Mouse (Mus musculus) E14TG2a.4 (cell line): ENCODE measurements at regions not wholly inside any gene's neighbourhood (a gene's known extent, or its start where the extent isn't known, plus 50 kb on each side); places are given as distances from the start of the nearest gene placed in this dataset.

Experiments
- CTCF ChIP-seq: conservative IDR thresholded peaks from 2 replicates; pipeline ENCODE4 v1.5.1; 2014; ENCODE audit warnings: low read length
- NANOG ChIP-seq: IDR thresholded peaks from 2 replicates; pipeline ENCODE4 v1.6.1; 2014; ENCODE audit warnings: borderline replicate concordance, low read length, mixed read lengths

DNA sequence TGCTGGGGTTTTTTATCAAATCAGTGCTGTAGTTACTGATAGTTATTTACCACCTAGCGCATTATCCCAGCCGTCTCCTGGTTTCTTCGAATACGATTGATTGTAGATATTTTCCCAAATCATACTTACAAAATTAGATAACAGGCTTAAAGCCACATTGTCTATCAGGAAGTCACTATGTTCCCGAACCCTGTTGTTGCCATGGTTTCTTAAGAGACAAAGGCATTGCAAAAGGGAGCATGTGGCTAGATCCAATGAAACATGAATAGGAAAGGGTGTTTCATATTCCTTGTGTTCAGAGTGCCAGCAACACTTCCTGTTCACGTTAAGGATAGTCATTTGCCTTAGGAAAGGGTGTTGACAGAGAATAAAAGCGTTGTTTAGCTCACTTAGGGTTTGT is 222.7 kb downstream of the Gm10260 start:
- TF ChIP-seq CTCF (no peak), NANOG (no peak)
